Mouse (Mus musculus): ENCODE results near the gene Timm9.

DNA sequence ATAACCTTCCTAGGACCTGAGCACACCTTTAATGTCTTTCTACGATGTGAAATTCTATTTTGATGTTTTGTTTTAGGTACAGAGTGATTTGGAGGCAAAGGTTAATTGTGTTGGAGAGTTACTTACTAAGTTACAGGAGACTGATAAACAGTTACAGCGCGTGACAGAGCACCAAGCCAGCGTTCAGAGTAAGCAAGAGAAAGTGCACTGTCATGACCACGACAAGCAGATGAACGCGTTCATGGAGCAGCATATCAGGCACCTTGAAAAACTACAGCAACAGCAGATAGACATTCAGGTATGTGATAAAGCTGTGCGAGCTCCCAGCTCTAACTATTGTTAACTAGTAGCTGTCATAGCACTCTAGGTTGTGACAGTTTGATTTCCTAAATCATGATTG is 13.7 kb upstream of the Timm9 start:
- no peak for TF ChIP-seq CTCF (conservative IDR thresholded peaks at IDR 0.05; ENCODE audit: insufficient read depth, insufficient read length, low read depth, low read length)
- no peak for TF ChIP-seq POLR2A (IDR thresholded peaks at IDR 0.05; ENCODE audit: low read depth, low read length)

Data from kidney, adult 2 months (tissue).